Mouse (Mus musculus): ENCODE data around the gene Arfgap3.
"Not testable (repeated sequence)": the region's sequence is repeated elsewhere in the genome, so short reads cannot be mapped to it uniquely, and the experiment has no call there.

Arfgap3 gene

GRCm38 (mm10) chr15:83349954-83350711 is at the start of gene Arfgap3:
Gene Arfgap3, minus strand, starts transcription at chr15:83350247.
- in situ Hi-C loops (cut with MseI, MboI) = no loop called here

- in situ Hi-C loops (cut with MseI, MboI) = no loop called here
Measured at GRCm38 (mm10) chr15:83392722-83393121, 42.7 kb upstream of the Arfgap3 start.

- in situ Hi-C loops (cut with MseI, MboI) = no loop called here
Measured at GRCm38 (mm10) chr15:83387911-83388310, 37.9 kb upstream of the Arfgap3 start.

GRCm38 (mm10) chr15:83383633-83384032 is 33.6 kb upstream of the Arfgap3 start:
- in situ Hi-C loops (cut with MseI, MboI) = no loop called here

- in situ Hi-C loops (cut with MseI, MboI) = no loop called here
Measured at GRCm38 (mm10) chr15:83383136-83383535, 33.1 kb upstream of the Arfgap3 start.

- in situ Hi-C loops (cut with MseI, MboI) = no loop called here
Measured at GRCm38 (mm10) chr15:83382467-83382866, 32.4 kb upstream of the Arfgap3 start.

- in situ Hi-C loops (cut with MseI, MboI) = no loop called here
Measured at GRCm38 (mm10) chr15:83377153-83377552, 27.1 kb upstream of the Arfgap3 start.

- in situ Hi-C loops (cut with MseI, MboI) = no loop called here
Measured at GRCm38 (mm10) chr15:83375136-83375535, 25.1 kb upstream of the Arfgap3 start.

- in situ Hi-C loops (cut with MseI, MboI) = no loop called here
Measured at GRCm38 (mm10) chr15:83374076-83374475, 24.0 kb upstream of the Arfgap3 start.

GRCm38 (mm10) chr15:83368702-83369101 is 18.7 kb upstream of the Arfgap3 start:
- in situ Hi-C loops (cut with MseI, MboI) = not testable (repeated sequence)

GRCm38 (mm10) chr15:83368261-83368660 is 18.2 kb upstream of the Arfgap3 start:
- in situ Hi-C loops (cut with MseI, MboI) = no loop called here

GRCm38 (mm10) chr15:83366933-83367552 is 17.0 kb upstream of the Arfgap3 start:
- in situ Hi-C loops (cut with MseI, MboI) = no loop called here

GRCm38 (mm10) chr15:83365697-83366096 is 15.7 kb upstream of the Arfgap3 start:
- in situ Hi-C loops (cut with MseI, MboI) = no loop called here

GRCm38 (mm10) chr15:83364194-83364593 is 14.1 kb upstream of the Arfgap3 start:
- in situ Hi-C loops (cut with MseI, MboI) = no loop called here

GRCm38 (mm10) chr15:83362813-83363212 is 12.8 kb upstream of the Arfgap3 start:
- in situ Hi-C loops (cut with MseI, MboI) = not testable (repeated sequence)

GRCm38 (mm10) chr15:83360899-83361298 is 10.9 kb upstream of the Arfgap3 start:
- in situ Hi-C loops (cut with MseI, MboI) = not testable (repeated sequence)

- in situ Hi-C loops (cut with MseI, MboI) = no loop called here
Measured at GRCm38 (mm10) chr15:83360140-83360539, 10.1 kb upstream of the Arfgap3 start.

- in situ Hi-C loops (cut with MseI, MboI) = no loop called here
Measured at GRCm38 (mm10) chr15:83358476-83358875, 8.4 kb upstream of the Arfgap3 start.

- in situ Hi-C loops (cut with MseI, MboI) = no loop called here
Measured at GRCm38 (mm10) chr15:83351546-83351945, 1.5 kb upstream of the Arfgap3 start.

GRCm38 (mm10) chr15:83350859-83351258 is 812 bp upstream of the Arfgap3 start:
- in situ Hi-C loops (cut with MseI, MboI) = no loop called here

- in situ Hi-C loops (cut with MseI, MboI) = no loop called here
Measured at GRCm38 (mm10) chr15:83349225-83349953, 658 bp downstream of the Arfgap3 start.

- in situ Hi-C loops (cut with MseI, MboI) = no loop called here
Measured at GRCm38 (mm10) chr15:83348747-83349146, 1.3 kb downstream of the Arfgap3 start.
